Mouse (Mus musculus) regulatory T cell (primary cell): ENCODE results near the gene Ift27.

ENCODE experiments used
- in situ Hi-C: fragments of 300-600 bp; cut with MboI, MseI; formaldehyde crosslinking; loops from one replicate; pipeline ENCODE4 v1.15.1; 2025; ENCODE audit warnings: high pct_unique_total_duplicates

Gene Ift27

DNA sequence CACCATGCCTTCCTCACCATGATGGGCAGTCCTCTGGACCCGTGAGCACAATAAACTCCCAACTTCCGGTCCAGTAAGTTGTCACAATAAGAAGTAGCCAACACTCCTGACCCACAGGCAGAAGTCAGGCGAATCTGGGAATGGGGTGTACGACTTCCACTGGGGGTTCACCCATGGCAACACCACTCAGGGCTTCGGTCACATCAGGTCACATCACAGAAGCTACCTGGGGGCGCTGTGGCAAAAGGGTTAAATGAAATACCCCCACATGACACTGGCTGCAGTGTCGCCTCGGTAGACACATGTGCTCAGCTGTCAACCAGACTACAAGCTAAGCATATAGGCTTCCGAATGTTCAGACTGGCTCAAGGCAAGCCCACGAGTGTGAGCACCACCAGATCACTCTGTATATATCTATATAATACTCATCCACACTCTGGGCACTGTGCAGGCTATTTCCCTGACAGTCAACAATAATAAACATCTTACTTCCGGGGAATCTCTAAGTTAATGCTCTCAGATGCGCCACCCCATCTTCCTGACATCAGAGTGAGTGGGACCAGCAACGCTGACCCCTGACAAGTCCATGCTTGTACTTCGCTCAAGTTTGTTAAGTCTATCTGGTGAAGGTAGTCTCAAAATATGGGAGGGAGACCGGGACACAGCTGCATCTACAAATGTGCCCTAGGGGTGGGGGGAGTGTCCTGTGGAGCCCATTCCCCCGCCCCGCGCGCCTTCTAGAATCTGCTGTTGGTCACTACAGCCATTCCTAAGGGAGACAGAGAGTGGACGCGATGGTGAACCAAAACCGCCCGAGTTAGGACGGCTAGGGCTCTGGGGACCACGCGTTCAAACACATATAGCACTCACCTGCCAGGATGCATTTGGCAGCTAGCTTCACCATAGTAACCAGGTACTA is 749 bp downstream of the Ift27 start:
- in situ Hi-C loops, result no loop called here

DNA sequence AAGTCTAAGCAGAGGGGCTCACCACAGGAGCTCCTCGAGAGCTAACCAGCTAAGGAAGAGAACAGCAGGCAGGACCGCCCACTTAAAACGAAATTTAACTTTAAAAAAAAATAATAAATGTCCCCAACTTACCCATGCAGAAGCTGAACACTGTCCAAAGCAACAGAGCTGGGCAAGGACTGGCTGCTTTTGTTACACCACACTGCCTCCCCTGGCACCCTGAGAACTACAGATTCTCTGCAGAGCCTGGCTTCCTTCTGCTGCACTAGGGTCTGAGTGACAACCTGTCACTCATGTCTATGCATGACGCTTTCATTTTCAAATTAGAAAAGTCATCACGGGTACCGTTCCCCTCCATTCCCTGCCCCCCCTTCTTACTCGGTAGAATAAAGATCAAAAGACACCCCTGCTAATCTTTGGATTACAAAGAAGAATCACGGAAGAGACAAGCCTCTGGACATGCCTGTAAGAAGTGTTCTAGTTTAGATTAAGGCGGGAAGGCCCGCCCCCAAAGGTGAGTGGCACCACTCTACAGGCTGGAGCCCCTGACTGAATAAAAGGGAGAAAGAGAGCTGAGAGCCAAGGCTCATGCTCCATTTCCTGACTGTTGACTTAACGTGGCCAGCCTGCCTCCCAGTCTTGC is 1.5 kb downstream of the Ift27 start:
- in situ Hi-C loops, result no loop called here

DNA sequence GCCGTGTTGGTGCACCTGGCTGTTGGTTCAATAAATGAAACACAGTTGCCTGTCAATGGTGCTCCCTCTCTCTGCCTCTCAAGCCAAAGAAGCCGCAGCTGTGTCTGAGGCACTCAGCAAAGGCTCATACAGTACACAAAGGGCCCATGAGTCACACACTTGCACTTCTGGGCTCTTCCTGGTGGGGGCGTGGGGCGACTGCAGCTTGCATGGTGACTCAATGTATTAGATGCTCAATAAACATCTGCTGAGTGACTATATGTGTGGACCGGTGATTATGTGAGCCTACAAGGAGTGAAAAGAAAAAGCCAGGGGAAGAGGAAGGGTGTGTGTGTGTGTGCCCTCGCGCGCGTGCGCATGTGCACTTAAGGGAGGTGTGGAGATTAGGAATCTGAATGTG is 2.3 kb downstream of the Ift27 start:
- in situ Hi-C loops, result no loop called here

DNA sequence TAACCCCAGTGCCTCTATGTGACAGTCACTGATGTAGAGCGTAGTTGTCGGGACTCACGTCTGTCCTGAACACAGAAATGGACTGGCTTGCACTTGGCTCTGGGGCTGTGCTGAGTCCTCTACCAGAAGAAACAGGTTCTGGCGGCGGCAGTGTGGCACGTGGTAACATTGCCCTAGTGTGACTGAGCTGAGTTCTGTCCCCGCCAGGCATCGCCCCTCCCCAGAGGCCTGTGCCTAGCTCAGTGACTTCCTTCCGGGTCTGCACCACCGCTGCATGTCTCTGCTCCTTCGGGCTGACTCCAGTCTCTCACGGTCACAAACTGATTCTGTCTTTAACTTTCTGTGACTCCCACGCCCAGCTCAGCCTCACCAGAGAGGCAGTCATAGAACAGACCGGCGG is 3.2 kb downstream of the Ift27 start:
- in situ Hi-C loops, result no loop called here

DNA sequence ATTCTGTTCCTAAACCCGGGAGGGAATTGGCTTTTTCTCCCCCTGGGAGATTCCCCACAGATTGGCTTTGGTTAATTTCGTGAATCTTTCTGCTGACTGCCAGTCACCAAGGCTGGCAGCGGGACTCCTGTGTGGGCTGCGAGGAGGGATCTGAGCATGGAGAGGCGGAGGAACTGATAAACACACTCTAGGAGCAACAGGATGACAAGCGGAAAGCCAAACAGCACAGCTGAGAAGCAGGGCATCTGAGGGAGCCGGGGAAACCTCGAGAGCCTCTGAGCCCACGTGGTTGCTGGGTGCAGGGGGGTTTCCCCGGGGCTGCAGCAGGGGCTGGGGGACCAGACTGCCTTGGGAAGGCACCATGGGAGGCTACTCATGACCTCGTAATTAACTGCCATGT is 4.3 kb downstream of the Ift27 start:
- in situ Hi-C loops, result no loop called here

DNA sequence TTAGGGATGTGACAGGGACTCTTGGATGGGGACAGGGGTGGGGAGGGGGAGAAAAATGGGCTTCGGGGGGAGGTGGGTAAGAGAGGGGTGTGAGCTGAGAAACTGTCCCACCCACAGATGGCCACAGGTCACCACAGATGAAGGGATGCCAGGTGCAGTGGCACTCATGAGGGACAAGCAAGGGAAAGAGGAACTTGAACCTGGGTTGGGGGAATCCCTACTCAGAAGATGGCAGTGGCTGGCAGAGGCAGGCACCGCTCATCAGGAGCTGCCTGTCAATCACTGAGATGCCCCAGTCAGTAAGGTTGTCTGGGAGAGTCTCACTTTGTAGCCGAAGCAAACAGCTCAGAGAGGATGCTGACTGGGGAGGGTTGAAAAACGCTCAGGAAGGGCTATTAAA is 8.6 kb downstream of the Ift27 start:
- in situ Hi-C loops, result no loop called here

DNA sequence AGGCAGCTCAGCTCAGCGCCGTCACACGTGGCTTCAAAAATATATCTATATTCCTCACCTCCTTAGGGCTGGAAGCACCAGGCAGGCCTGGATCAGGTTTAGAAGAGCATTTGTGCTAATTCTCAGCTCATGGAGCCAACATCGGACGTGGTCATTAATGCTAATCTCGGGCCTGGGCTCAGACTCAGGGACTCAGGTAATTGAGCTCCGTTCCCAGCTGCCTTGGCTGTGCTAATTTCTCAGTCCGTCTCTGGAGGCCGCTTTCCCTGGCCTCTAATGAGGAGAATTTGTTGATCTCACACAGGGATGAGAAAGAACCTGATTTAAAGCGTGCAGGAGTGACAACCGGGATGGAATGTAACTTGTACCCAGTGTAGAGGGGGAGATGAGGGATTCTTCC is 9.4 kb downstream of the Ift27 start:
- in situ Hi-C loops, result no loop called here

DNA sequence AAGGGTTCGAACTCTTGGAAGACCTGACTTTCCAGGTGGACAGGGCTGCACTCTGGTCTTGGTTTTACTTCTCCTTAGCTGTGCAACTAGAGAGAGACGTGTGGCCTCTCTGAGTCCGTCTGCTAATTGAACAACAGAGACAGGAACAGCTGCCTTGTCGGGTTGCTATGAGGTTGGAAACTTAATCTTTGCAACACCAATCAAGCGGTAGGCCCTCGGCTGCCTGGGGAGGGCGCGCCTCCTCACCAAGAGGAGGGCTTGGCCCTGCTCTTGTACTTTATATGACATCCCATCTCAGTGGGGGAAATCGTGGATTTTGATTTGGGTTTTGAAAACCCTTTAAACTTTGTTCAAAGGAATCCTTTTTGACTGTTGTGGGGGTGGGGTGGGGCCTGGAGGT is 12.0 kb downstream of the Ift27 start:
- in situ Hi-C loops, result no loop called here

DNA sequence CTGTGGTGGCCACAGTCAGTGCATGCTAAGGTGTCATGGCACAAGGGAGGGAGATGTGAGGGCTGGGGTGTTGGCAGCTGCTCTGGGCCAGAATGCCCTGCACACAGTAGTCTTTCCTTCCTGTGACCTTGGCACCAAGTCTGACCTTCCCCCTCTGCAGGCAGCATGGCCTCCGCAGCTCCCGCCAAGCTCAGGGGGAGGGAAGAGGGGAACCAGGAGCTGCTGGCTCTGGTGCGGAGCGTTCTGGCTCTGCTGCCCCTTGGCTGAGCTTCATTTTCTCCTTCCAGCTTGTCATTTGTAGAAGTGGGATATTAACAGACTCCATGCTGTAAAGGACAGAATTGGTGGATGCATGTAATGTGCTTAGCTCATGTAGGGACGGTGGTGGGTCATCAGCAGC is 15.6 kb downstream of the Ift27 start:
- in situ Hi-C loops, result no loop called here

DNA sequence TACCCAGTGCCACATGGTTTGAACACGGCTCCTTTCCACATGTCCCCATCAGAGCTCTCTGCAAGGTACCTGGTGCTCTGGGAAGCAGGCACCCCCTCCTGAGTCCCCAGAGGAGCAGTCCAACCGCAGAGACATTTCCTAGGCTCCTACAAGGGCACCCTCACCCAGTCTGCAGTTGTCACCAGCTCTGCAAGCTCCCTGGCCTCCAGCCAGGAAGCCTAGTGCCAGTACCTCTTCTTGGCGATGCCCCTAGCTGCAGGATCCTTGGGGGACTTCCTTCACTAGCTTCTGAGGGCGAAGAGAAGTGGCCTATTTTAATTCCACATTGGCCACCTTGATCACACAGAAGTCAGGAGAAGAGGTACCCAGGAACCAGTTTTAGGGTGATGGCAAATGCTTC is 16.1 kb downstream of the Ift27 start:
- in situ Hi-C loops, result no loop called here

DNA sequence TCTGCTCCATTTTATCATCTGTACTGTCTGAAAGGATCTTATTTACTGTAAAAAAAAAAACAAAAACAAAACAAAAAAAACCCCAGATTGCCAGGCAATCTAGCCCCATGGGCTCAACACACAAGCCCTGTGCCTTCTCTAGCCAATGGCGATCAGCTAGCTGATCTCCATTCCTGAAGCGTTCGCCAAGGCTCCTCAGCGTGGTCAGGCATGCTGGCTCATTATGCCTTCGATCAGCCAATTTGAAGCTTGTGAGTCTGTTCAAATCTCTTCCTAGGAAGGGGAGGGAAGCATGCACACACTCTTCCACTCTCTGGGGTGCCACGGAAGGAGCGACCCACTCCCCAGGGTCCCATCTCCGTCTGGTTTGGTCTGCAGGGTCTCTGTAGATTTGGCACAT is 16.6 kb downstream of the Ift27 start:
- in situ Hi-C loops, result no loop called here

DNA sequence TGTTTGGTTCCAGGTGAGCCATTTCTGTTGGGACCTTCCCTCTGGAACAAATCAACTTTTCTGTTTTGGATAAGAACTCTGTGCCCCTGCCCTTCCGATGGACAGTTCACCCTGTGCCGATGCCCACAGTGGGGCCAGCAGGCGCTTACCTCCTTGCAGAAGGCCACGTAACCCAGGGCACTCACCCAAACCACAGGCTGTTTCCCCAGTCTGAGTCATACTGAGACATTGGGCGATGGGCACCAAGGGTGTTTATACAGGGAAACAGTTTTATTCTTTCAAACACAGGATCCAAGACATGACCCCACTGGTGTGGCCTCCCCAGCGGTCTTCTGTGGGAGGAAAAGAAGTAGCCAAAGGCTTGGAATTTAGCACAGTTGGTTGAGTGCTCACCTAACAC is 18.5 kb downstream of the Ift27 start:
- in situ Hi-C loops, result no loop called here

DNA sequence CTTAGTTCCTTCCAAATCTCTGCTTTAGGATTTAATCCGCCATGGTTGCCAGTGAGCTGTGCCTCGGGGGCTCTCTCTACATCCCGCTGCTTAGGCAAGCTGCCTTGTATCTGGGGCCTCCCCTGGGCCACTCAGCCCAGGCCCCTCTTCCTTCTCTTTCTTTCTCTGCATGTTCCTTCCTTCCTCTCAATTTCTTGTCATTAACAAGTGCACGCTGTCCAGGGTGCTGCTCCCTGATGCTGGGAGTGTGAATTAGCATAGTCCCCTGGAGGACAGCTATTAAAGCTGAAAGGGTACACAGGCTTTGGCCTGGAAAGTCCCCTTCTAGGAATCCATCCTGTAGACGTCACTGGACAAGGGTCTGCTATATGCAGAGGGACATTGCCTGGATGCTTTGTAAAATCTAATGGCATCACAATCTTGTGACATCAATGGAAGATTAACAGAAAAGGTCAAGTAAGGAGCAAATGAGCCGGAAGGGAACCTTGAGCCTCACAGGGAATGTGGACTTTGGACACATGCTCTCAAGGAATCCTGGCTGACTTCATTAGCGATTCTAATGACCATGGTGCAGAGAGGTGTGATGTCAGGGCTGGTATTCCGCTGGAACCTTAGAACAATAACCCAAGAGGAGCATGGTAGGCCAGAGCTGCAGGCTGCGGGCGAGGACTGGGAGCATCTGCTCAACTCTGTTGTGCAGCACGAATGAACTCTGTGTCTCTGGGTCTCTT is 20.7 kb downstream of the Ift27 start:
- in situ Hi-C loops, result no loop called here

DNA sequence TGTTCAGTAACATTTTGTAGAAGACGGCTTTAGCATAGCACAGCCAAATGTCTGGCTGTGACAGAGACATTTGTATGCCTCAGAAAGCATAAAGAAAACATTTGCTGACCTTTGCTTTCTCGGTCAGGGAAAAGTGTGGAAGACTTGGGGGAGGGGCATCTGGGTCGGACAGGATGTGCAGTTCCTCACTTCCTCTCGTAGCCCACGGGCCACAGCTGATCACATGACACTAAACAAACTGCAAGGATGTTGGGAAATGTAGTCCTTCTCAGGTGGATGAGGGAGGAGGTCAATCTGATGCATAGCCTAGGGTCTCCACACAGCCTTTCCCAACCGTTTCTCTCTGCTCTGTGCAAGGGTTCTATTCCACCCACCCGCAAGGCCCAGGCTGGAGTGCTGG is 25.3 kb downstream of the Ift27 start:
- in situ Hi-C loops, result no loop called here

DNA sequence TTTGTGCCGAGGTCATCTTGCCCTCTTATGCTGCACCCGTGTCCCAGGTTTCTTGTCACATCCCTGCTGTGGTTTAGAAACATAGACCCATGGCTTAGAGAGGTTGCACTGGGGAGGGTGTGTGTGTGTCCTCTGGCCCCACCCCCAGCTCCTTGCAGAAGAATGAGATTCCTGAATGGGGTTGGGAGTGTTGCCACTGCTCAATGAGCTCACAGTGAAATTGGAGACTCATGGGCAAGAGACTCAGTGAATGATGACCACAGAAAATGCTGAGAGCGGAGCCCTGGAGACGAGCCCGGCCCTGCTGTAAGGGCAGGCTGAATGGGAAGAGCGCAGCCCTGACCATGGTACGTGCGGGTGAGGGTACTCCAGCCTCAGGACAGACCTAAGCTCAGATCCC is 33.7 kb downstream of the Ift27 start:
- in situ Hi-C loops, result no loop called here

DNA sequence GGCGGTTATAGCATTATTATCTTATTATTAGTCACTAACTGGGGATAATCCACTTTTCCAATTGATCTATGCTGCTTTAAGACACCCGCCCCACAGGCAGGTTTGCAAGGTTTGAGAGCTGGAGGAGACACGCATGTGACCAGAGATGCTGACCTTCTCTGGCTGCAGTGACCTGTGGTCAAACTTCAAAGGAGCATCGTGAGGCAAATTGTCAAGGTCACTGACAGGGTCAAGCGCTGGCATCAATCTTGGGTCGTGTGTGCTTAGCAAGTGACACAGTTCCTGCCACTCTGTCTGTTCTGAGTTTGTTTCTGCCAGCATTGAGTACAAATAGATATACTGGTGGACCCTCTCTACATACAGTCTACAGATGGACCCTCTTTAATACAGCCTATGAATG is 39.3 kb downstream of the Ift27 start:
- in situ Hi-C loops, result no loop called here

DNA sequence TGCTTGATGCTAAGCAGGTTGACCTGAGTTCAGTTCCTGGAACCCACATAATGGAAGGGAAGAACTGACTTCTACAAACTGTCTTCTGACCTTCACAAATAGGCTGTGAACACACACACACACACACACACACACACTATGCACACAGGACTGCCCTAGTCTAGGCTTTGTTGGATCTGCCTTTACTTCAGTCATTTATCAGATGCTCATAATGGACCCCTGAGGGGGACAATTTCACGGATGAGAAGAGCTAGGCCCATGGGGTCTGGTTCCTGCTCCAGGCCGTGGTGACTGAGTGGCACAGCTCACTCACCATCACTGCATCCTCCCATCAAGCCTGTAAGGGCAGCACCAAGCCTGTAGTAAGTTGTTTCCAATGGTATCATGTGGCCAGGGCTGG is 40.5 kb downstream of the Ift27 start:
- in situ Hi-C loops, result no loop called here

DNA sequence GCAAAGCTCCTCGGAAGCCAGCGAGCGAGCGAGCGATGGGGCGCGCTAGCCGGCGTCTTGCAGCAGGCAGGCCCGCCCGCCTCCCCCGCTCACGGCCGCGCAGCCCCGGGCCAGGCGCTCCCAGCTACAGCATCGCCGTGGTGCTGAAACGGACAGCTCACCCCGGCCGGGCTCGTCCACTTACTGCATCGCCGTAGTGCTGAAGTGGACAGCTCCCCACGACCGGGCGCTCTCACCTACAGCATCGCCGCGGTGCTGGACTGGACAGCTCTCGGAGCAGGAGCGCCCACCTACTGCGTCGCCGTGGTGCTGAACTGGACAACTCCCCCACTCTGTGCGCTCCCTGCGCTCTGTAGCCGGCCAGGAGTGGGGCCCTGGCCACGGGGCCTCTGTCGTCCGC is 54.2 kb downstream of the Ift27 start, which contains the start of gene Cacng2:
Gene Cacng2, minus strand, starts transcription at position 325 of the 400 bp plus-strand sequence.
- in situ Hi-C loops, result no loop called here

DNA sequence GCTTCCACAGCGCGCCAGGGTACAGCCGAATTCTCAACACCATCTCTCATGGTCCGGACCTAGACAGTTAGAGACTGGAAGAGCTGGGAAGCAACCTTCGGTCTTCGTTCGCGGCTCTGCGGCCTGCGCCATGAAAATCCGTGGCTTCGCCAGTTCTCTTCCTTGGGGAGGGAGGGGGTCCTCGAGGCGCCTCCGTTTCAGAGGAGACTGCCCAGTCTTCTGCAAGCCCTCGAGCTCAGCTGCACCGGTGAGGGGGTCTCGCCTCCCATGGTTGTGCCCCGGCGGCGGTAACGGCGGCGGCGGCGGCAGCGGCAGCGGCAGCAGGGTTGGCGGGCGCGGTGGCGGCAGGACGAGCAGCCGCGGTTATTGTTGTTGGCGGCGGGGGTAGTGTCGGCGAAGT is 54.7 kb downstream of the Ift27 start:
- in situ Hi-C loops, result no loop called here

DNA sequence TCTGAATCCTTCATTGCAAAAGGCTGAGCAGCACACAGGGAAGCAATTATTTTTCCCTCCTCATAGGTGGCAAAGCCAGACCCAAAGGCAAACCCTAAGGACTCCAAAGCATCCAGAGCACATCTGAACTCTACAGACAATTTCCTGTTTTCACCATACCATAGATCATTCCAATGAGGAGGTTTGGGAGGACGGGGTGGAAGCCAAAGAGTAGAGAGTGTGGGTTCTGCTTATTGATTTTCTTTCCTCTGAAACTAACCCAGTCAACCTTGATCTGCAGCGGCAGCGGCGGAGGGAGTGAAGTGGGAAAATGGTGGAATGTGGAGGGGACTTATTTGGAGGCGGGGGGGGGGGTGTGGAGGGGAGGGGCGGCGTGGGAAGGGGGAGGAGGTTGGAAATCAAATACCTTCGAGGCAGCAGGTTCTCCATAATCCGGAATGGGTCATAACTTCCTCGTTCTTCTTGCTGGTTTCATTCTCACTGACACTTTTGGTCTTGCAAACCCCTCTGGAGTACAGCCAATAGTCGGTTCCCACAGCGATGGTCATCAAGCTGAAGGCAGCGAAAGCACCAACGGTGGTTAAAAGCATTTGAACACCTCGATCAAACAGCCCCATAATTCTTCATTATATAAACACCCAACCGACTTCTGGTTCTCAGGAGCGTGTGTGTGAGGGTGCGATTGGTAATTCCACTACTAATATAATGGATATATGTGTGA is 55.5 kb downstream of the Ift27 start:
- in situ Hi-C loops, result no loop called here

DNA sequence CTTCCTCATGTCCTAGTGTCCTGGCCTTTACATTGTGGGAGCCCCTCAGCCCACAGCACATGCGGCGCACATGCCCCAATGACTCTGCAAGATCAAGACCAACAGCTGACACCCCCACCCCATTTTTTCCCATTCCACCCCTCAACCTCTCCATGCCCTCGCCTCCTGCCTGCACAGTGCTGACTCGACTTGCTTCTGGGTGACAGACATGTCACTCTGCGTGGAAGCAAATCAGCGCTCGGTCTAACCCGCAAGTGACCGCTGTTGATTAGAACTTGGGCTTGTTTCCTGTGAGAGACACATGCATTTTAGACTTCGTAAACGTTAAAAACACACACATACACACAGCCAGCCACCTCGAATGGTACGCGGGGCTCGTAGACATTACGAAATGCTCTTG is 56.2 kb downstream of the Ift27 start:
- in situ Hi-C loops, result no loop called here

DNA sequence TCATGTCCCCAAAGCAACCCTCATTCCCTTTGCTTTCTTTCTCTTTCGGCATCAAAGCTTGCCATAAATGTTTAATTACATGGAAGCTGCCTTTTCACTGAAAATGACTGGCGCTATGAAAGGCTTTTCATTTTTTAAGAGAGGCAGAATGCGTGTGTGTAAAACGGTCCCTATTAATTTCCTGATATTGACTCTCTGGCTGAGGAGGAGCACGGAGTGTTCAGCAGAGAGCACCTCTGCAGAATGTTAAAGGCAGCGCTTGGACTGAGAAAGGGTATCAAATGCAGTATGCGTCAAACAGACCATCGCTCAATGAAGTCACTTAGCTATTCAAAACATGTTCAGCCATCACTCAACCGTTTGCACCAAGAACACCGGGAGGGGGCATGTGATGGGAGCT is 57.0 kb downstream of the Ift27 start:
- in situ Hi-C loops, result no loop called here
